ENCODE assay signal across 15 mouse cellular contexts in genomic region chr5:137699850-137700249, GRCm38 (mm10). TPM values are rescaled to one million over a fixed set of nuclear protein-coding genes. Genes with fewer than 3 reads are reported as not detected.
"Had no signal": no experiment of that assay in that cellular context is flagged by ENCODE, and none has a peak within 500 bp of the region (broad histone marks: within the 10 kb centered on the region; RNA-seq: fewer than 3 reads in every experiment).

No protein-coding gene starts in this region.

- ATAC-seq: intestine, embryonic 16.5 days; midbrain, embryonic 13.5 days had no signal

- H3K4me3 ChIP-seq: limb, embryonic 12.5 days; lung, embryonic 15.5 days; midbrain, embryonic 13.5 days; myocyte; neural tube, embryonic 15.5 days had no signal

- H3K36me3 ChIP-seq: limb, embryonic 12.5 days; lung, embryonic 15.5 days; midbrain, embryonic 13.5 days; neural tube, embryonic 15.5 days had no signal

- H3K9me3 ChIP-seq: limb, embryonic 12.5 days; lung, embryonic 15.5 days; midbrain, embryonic 13.5 days; neural tube, embryonic 15.5 days had no signal

- H3K4me1 ChIP-seq: limb, embryonic 12.5 days; lung, embryonic 15.5 days; midbrain, embryonic 13.5 days; neural tube, embryonic 15.5 days had no signal

- H3K9ac ChIP-seq: limb, embryonic 12.5 days; lung, embryonic 15.5 days; midbrain, embryonic 13.5 days; neural tube, embryonic 15.5 days had no signal

- H3K27ac ChIP-seq: limb, embryonic 12.5 days; lung, embryonic 15.5 days; macrophage; midbrain, embryonic 13.5 days; neural tube, embryonic 15.5 days had no signal

- DNase-seq: kidney, adult 2 months; kidney, postnatal 25 days; lung, postnatal 14 days; right cerebral cortex, adult 18-20 months; right cerebral cortex, postnatal 25 days; thymus, postnatal 14 days had no signal

- H3K4me2 ChIP-seq: limb, embryonic 12.5 days; lung, embryonic 15.5 days; midbrain, embryonic 13.5 days; neural tube, embryonic 15.5 days had no signal

- H3K27me3 ChIP-seq: limb, embryonic 12.5 days; lung, embryonic 15.5 days; midbrain, embryonic 13.5 days; neural tube, embryonic 15.5 days had no signal

RNA-seq across cellular contexts. Expression of gene Irs3, which starts 54.3 kb away (rescaled TPM):
- total RNA-seq: liver, adult 2 months; midbrain, postnatal 0 days had no signal
- polyA plus RNA-seq: midbrain, embryonic 13.5 days had no signal
